Mouse (Mus musculus) gastrocnemius, postnatal 14 days (tissue): ENCODE measurements around the gene Apoe. TPM values are rescaled to one million over a fixed set of nuclear protein-coding genes. Genes with fewer than 3 reads are reported as not detected.

Experiments
- DNase-seq: peaks from one replicate; pipeline ENCODE4 v3.0.0; 2021; ENCODE audit warnings: mixed read lengths
- intact Hi-C: fragments of 180-260 bp; cut with DNase I; formaldehyde crosslinking; loops from one replicate; pipeline ENCODE4 v1.15.1; 2025; ENCODE audit warnings: low total_unique reads
- total RNA-seq, 2 experiments: library from RNA; stranded (reverse); gene quantifications; 2 replicates each; pipeline ENCODE4 v1.2.3; 2021

The Apoe gene
- total RNA-seq, 2 experiments from 2014 or later: 56.6 to 84.2 TPM

- intact Hi-C loops: no loop called here
- DNase-seq: no peak
Measured at GRCm38 (mm10) chr7:19718297-19718952, 19.4 kb upstream of the Apoe start.

GRCm38 (mm10) chr7:19717346-19717745 lies 18.4 kb upstream of the Apoe start:
- DNase-seq: no peak
- intact Hi-C loops: no loop called here

GRCm38 (mm10) chr7:19716822-19717221 lies 17.8 kb upstream of the Apoe start:
- intact Hi-C loops: no loop called here
- DNase-seq: no peak

- no peak for DNase-seq
- intact Hi-C loops: no loop called here
Measured at GRCm38 (mm10) chr7:19716055-19716682, 17.2 kb upstream of the Apoe start.

GRCm38 (mm10) chr7:19715239-19716054 lies 16.5 kb upstream of the Apoe start, which contains the start of gene Tomm40:
Gene Tomm40, minus strand, starts transcription at chr7:19715438.
- DNase-seq: peak; percentile 99
- intact Hi-C loops: no loop called here

GRCm38 (mm10) chr7:19714836-19715235 lies 15.8 kb upstream of the Apoe start:
- intact Hi-C loops: no loop called here
- DNase-seq: peak; percentile 37

GRCm38 (mm10) chr7:19713598-19713997 lies 14.6 kb upstream of the Apoe start:
- intact Hi-C loops: no loop called here

GRCm38 (mm10) chr7:19713196-19713595 lies 14.2 kb upstream of the Apoe start:
- no peak for DNase-seq
- intact Hi-C loops: no loop called here

More at GRCm38 (mm10) chr7:19713598-19713997, 14.6 kb upstream of the Apoe start:
- DNase-seq: no peak

GRCm38 (mm10) chr7:19712414-19712813 lies 13.4 kb upstream of the Apoe start:
- DNase-seq: no peak
- intact Hi-C loops: no loop called here

GRCm38 (mm10) chr7:19710650-19711049 lies 11.7 kb upstream of the Apoe start:
- intact Hi-C loops: no loop called here
- no peak for DNase-seq

- DNase-seq: no peak
- intact Hi-C loops: no loop called here
Measured at GRCm38 (mm10) chr7:19705271-19705670, 6.3 kb upstream of the Apoe start.

GRCm38 (mm10) chr7:19704475-19704874 lies 5.5 kb upstream of the Apoe start:
- DNase-seq: no peak
- intact Hi-C loops: no loop called here

GRCm38 (mm10) chr7:19702859-19703555 lies 4.0 kb upstream of the Apoe start:
- DNase-seq: no peak
- intact Hi-C loops: loop anchor here (2.0 kb wide), 1 partner anchor 34 kb away; no protein-coding TSS in a partner anchor

GRCm38 (mm10) chr7:19701069-19701761 lies 2.2 kb upstream of the Apoe start:
- intact Hi-C loops: no loop called here
- peak; percentile 79 for DNase-seq

GRCm38 (mm10) chr7:19700299-19701068 lies 1.5 kb upstream of the Apoe start:
- intact Hi-C loops: no loop called here
- no peak for DNase-seq

GRCm38 (mm10) chr7:19699827-19700148 lies 800 bp upstream of the Apoe start:
- intact Hi-C loops: no loop called here

GRCm38 (mm10) chr7:19697949-19698906 lies 760 bp downstream of the Apoe start:
- intact Hi-C loops: no loop called here
- no peak for DNase-seq

More at GRCm38 (mm10) chr7:19699827-19700148, 800 bp upstream of the Apoe start:
- no peak for DNase-seq
